In the genomic region with DNA sequence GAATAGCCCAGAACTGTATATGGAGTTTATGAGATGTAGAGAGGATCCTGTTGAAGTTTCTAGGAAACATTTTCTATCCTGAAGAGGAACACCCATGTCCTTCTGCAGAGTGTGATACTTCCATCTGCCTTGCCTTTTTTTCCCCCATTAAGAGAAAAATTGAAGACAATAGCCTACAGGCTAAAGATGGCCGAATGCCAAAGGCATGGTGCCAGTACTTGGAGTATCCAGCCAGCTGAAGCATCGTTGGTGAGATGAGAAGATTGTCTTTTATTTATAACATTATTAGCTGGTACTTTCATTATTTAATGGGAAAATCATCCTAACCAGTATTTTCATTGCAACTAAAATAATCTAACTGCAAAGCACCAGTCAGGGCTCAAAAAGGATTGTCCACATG, we compare ENCODE assay signal across 11 mouse cellular contexts.
DNase-seq lines count a peak whose midpoint lies in the region; ATAC-seq lines count a peak whose summit lies in the region.
"Had no signal": no experiment of that assay in that cellular context is flagged by ENCODE, and none has a peak within 500 bp of the region (broad histone marks: within the 10 kb centered on the region; RNA-seq: fewer than 3 reads in every experiment).

No protein-coding gene starts in this region.

- H3K4me3 ChIP-seq in forebrain, embryonic 14.5 days (ENCODE audit: low read depth, low read length) = no peak overlapping the region
- no peak overlapping the region for H3K4me3 ChIP-seq in forebrain, embryonic 15.5 days
- H3K4me3 ChIP-seq in forebrain, embryonic 12.5 days (replicated peaks) = no peak overlapping the region

- H3K4me1 ChIP-seq in forebrain, embryonic 14.5 days (ENCODE audit: control insufficient read depth, insufficient read depth, low read length) = 0 out of 2 replicates have a peak, but pooled peaks cover 6% of the 10 kb centered on the region
- H3K4me1 ChIP-seq in forebrain, embryonic 15.5 days = peaks cover 4% of the 10 kb centered on the region; the same call in 1 of the 2 replicates
- no peaks in the 10 kb centered on the region for H3K4me1 ChIP-seq in forebrain, embryonic 12.5 days

- H3K9ac ChIP-seq in forebrain, embryonic 14.5 days (ENCODE audit: low read length) = no peak overlapping the region
- no peak overlapping the region for H3K9ac ChIP-seq in forebrain, embryonic 15.5 days (replicated peaks)
- H3K9ac ChIP-seq in forebrain, embryonic 12.5 days = no peak overlapping the region

- no peaks in the 10 kb centered on the region for H3K36me3 ChIP-seq in forebrain, embryonic 14.5 days (ENCODE audit: control insufficient read depth, insufficient read depth, low read length)
- no peaks in the 10 kb centered on the region for H3K36me3 ChIP-seq in forebrain, embryonic 15.5 days
- no peaks in the 10 kb centered on the region for H3K36me3 ChIP-seq in forebrain, embryonic 12.5 days (replicated peaks)

- peak; percentile 41 for DNase-seq in forebrain, embryonic 14.5 days (ENCODE audit: low spot score)
- DNase-seq in layer of hippocampus, adult 11-12 months (ENCODE audit: low spot score) = peak; percentile 20
- no peak for DNase-seq in layer of hippocampus, adult 9-10 months (ENCODE audit: low spot score)
- peak; percentile 13 for DNase-seq in Muller cell, postnatal 12 days (ENCODE audit: inconsistent ontology term)
- peak; percentile 13 to 54 for DNase-seq in cerebellum, postnatal 25 days
- DNase-seq: retina, postnatal 1 day had no signal

- no peak overlapping the region for H3K4me2 ChIP-seq in forebrain, embryonic 14.5 days (ENCODE audit: low read length)
- no peak overlapping the region for H3K4me2 ChIP-seq in forebrain, embryonic 15.5 days (replicated peaks)
- H3K4me2 ChIP-seq in forebrain, embryonic 12.5 days = no peak overlapping the region
- H3K4me2 ChIP-seq: heart, embryonic 11.5 days had no signal

- no peaks in the 10 kb centered on the region for H3K27me3 ChIP-seq in forebrain, embryonic 14.5 days (replicated peaks; ENCODE audit: control insufficient read depth, insufficient read depth, low read length)
- H3K27me3 ChIP-seq in forebrain, embryonic 15.5 days = no peaks in the 10 kb centered on the region
- no peaks in the 10 kb centered on the region for H3K27me3 ChIP-seq in forebrain, embryonic 12.5 days

- H3K27ac ChIP-seq in forebrain, embryonic 14.5 days (ENCODE audit: low read depth, low read length) = no peak overlapping the region
- H3K27ac ChIP-seq in forebrain, embryonic 15.5 days (replicated peaks) = no peak overlapping the region
- H3K27ac ChIP-seq in forebrain, embryonic 12.5 days = no peak overlapping the region

- H3K9me3 ChIP-seq in forebrain, embryonic 14.5 days (replicated peaks; ENCODE audit: control insufficient read depth, low read length) = no peaks in the 10 kb centered on the region
- no peaks in the 10 kb centered on the region for H3K9me3 ChIP-seq in forebrain, embryonic 15.5 days
- no peaks in the 10 kb centered on the region for H3K9me3 ChIP-seq in forebrain, embryonic 12.5 days

- ATAC-seq in forebrain, embryonic 14.5 days = no peak
- no peak for ATAC-seq in forebrain, embryonic 15.5 days (replicated peaks)
- no peak for ATAC-seq in megakaryocyte progenitor cell, adult 5-6 weeks (replicated peaks; ENCODE audit: poor library complexity)
- ATAC-seq in forebrain, embryonic 12.5 days (ENCODE audit: low FRiP score) = no peak
- ATAC-seq: inflammation-experienced regulatory T-cells, adult 6 months had no signal

- WGBS in forebrain, embryonic 14.5 days = 43% methylated on average over 2 of the region's 2 CpGs
- WGBS in forebrain, embryonic 15.5 days = 38% methylated on average over 2 of the region's 2 CpGs
- WGBS in forebrain, embryonic 12.5 days = 76% methylated on average over 2 of the region's 2 CpGs
